Mouse (Mus musculus): ENCODE data around the gene Hfe.

GRCm38 (mm10) chr13:23717176-23717575, 6.5 kb upstream of the Hfe start:
- TF ChIP-seq POLR2A (IDR thresholded peaks at IDR 0.05; ENCODE audit: borderline replicate concordance, extremely low read depth, insufficient read depth, insufficient read length, poor library complexity, severe bottlenecking) (no peak), CTCF (IDR thresholded peaks at IDR 0.05; ENCODE audit: borderline replicate concordance, extremely low read depth, insufficient read depth, insufficient read length) (no peak)
